Mouse (Mus musculus) liver, embryonic 16.5 days (tissue): ENCODE results near the gene Olfr611. TPM values are rescaled to one million over a fixed set of nuclear protein-coding genes. Genes with fewer than 3 reads are reported as not detected.
"Not testable (repeated sequence)": the region's sequence is repeated elsewhere in the genome, so short reads cannot be mapped to it uniquely, and the experiment has no call there.

Experiments used
- ATAC-seq: fragments of 200-750 bp; cut with Nextera tagmentation; 2 replicates; pipeline ENCODE4 v1.8.0; 2017; ENCODE audit warnings: low read depth, mild to moderate bottlenecking, moderate number of reproducible peaks, moderate library complexity
- H3K27ac ChIP-seq: fragments of 300-500 bp; sonication (generic); 2 replicates; pipeline ENCODE4 v1.5.1; 2014; ENCODE audit warnings: mild to moderate bottlenecking, low read length
- H3K27me3 ChIP-seq: fragments of 300-500 bp; sonication (generic); 2 replicates; pipeline ENCODE4 v1.6.1; 2014; ENCODE audit warnings: low read depth, low read length, mixed read lengths; ENCODE audit not compliant: control insufficient read depth, insufficient read depth
- H3K36me3 ChIP-seq: fragments of 300-500 bp; sonication (generic); 2 replicates; pipeline ENCODE4 v1.6.1; 2014; ENCODE audit warnings: mild to moderate bottlenecking; ENCODE audit not compliant: control insufficient read depth, insufficient read depth
- H3K4me1 ChIP-seq: fragments of 300-500 bp; sonication (generic); 2 replicates; pipeline ENCODE4 v1.6.1; 2014; ENCODE audit warnings: low read depth, low read length, mixed read lengths; ENCODE audit not compliant: control insufficient read depth
- H3K4me2 ChIP-seq: fragments of 300-500 bp; sonication (generic); 2 replicates; pipeline ENCODE4 v1.6.1; 2014; ENCODE audit warnings: low read depth, low read length, mixed read lengths
- H3K4me3 ChIP-seq: fragments of 300-500 bp; sonication (generic); 2 replicates; pipeline ENCODE4 v1.5.1; 2014; ENCODE audit warnings: low read depth, mild to moderate bottlenecking, low read length
- H3K9ac ChIP-seq: fragments of 300-500 bp; sonication (generic); 2 replicates; pipeline ENCODE4 v1.6.1; 2014; ENCODE audit warnings: low read depth, low read length
- H3K9me3 ChIP-seq: fragments of 300-500 bp; sonication (generic); replicated peaks from 2 replicates; pipeline ENCODE4 v1.6.1; 2016; ENCODE audit warnings: low read length; ENCODE audit not compliant: control insufficient read depth
- WGBS: fragments of 180-500 bp; shearing (Covaris S2); extraction: QIAGEN DNeasy Blood & Tissue Kit; methylation state at CpG from one replicate; pipeline ENCODE4 v1.1.7; 2014; ENCODE audit not compliant: insufficient replicate concordance; 5-methylcytosine and 5-hydroxymethylcytosine counted together
- polyA plus RNA-seq: library from polyadenylated mRNA; unstranded; fragments of >200 nt; fragmentation: Nextera tagmentation; extraction: Ambion mirVana; gene quantifications from 2 replicates; pipeline ENCODE4 v1.2.1, GENCODE M21; 2015

Gene Olfr611
- polyA plus RNA-seq = not detected in 2 replicates

- not testable (repeated sequence) for H3K4me3 ChIP-seq, H3K4me2 ChIP-seq, H3K27me3 ChIP-seq, H3K9me3 ChIP-seq, H3K36me3 ChIP-seq, ATAC-seq, H3K27ac ChIP-seq, H3K9ac ChIP-seq, H3K4me1 ChIP-seq
- WGBS = 38% methylated on average over 1 of the region's 1 CpGs
Observed at GRCm38 (mm10) chr7:103520746-103521145, at the start of gene Olfr611. Gene Olfr611, minus strand, starts transcription at chr7:103520846.

GRCm38 (mm10) chr7:103569043-103569442 lies 48.4 kb upstream of the Olfr611 start, which contains the start of gene Olfr616:
Gene Olfr616, minus strand, starts transcription at chr7:103569143.
- no peak within 1 kb of the TSS for H3K27ac ChIP-seq
- no peak for ATAC-seq
- no peaks in the 10 kb centered on the region for H3K27me3 ChIP-seq
- no peak within 1 kb of the TSS for H3K4me3 ChIP-seq
- no peaks in the 10 kb centered on the region for H3K36me3 ChIP-seq
- H3K4me1 ChIP-seq = no peaks in the 10 kb centered on the region
- H3K9me3 ChIP-seq = no peaks in the 10 kb centered on the region
- no peak within 1 kb of the TSS for H3K9ac ChIP-seq
- no peak within 1 kb of the TSS for H3K4me2 ChIP-seq
- WGBS = 61% methylated on average over 3 of the region's 3 CpGs

- Histone ChIP-seq H3K4me1 (no peaks in the 10 kb centered on the region), H3K27me3 (no peaks in the 10 kb centered on the region), H3K27ac (no peak within 1 kb of the TSS), H3K4me2 (no peak within 1 kb of the TSS), H3K36me3 (no peaks in the 10 kb centered on the region), H3K9ac (no peak within 1 kb of the TSS), H3K9me3 (no peaks in the 10 kb centered on the region), H3K4me3 (no peak within 1 kb of the TSS)
- 59% methylated on average over 2 of the region's 2 CpGs for WGBS
- ATAC-seq = no peak
Observed at GRCm38 (mm10) chr7:103555779-103556178, 35.1 kb upstream of the Olfr611 start, which contains the start of gene Olfr615. Gene Olfr615, plus strand, starts transcription at chr7:103556079.

GRCm38 (mm10) chr7:103547774-103548173 lies 27.1 kb upstream of the Olfr611 start, which contains the start of gene Olfr613:
Gene Olfr613, plus strand, starts transcription at chr7:103548074.
- no peak within 1 kb of the TSS for H3K27ac ChIP-seq
- WGBS = 41% methylated on average over 2 of the region's 2 CpGs
- no peaks in the 10 kb centered on the region for H3K4me1 ChIP-seq
- H3K27me3 ChIP-seq = no peaks in the 10 kb centered on the region
- no peaks in the 10 kb centered on the region for H3K9me3 ChIP-seq
- no peak within 1 kb of the TSS for H3K9ac ChIP-seq
- no peak within 1 kb of the TSS for H3K4me2 ChIP-seq
- ATAC-seq = no peak
- H3K4me3 ChIP-seq = no peak within 1 kb of the TSS
- no peaks in the 10 kb centered on the region for H3K36me3 ChIP-seq

- H3K4me2 ChIP-seq = not testable (repeated sequence)
Observed at GRCm38 (mm10) chr7:103542617-103543016, 22.0 kb upstream of the Olfr611 start, which contains the start of gene Olfr612. Gene Olfr612, minus strand, starts transcription at chr7:103542717.

GRCm38 (mm10) chr7:103512022-103512421 lies 8.6 kb downstream of the Olfr611 start, which contains the start of gene Olfr610:
Gene Olfr610, minus strand, starts transcription at chr7:103512122.
- no peak within 1 kb of the TSS for H3K4me2 ChIP-seq
- no peak for ATAC-seq
- H3K27me3 ChIP-seq = no peaks in the 10 kb centered on the region
- no peak within 1 kb of the TSS for H3K4me3 ChIP-seq
- H3K4me1 ChIP-seq = no peaks in the 10 kb centered on the region
- no peak within 1 kb of the TSS for H3K27ac ChIP-seq
- no peak within 1 kb of the TSS for H3K9ac ChIP-seq
- H3K36me3 ChIP-seq = no peaks in the 10 kb centered on the region
- WGBS = 61% methylated on average over 2 of the region's 2 CpGs
- H3K9me3 ChIP-seq = no peaks in the 10 kb centered on the region

More at GRCm38 (mm10) chr7:103542617-103543016, 22.0 kb upstream of the Olfr611 start, which contains the start of gene Olfr612:
- H3K9me3 ChIP-seq, H3K27ac ChIP-seq, H3K27me3 ChIP-seq, H3K36me3 ChIP-seq, H3K9ac ChIP-seq, H3K4me3 ChIP-seq, H3K4me1 ChIP-seq, ATAC-seq: not testable (repeated sequence)
- 67% methylated on average over 2 of the region's 2 CpGs for WGBS

GRCm38 (mm10) chr7:103497962-103498361 lies 22.7 kb downstream of the Olfr611 start, which contains the start of gene Olfr609:
Gene Olfr609, minus strand, starts transcription at chr7:103498062.
- Histone ChIP-seq H3K4me2 (no peak within 1 kb of the TSS), H3K9me3 (no peaks in the 10 kb centered on the region), H3K36me3 (no peaks in the 10 kb centered on the region), H3K27ac (no peak within 1 kb of the TSS), H3K27me3 (no peaks in the 10 kb centered on the region), H3K4me1 (no peaks in the 10 kb centered on the region), H3K4me3 (no peak within 1 kb of the TSS), H3K9ac (no peak within 1 kb of the TSS)
- no peak for ATAC-seq
- WGBS = 37% methylated on average over 1 of the region's 1 CpGs

GRCm38 (mm10) chr7:103477106-103477505 lies 43.5 kb downstream of the Olfr611 start:
- 59% methylated on average over 9 of the region's 9 CpGs for WGBS
- H3K4me1 ChIP-seq, H3K27me3 ChIP-seq: not testable (repeated sequence)

GRCm38 (mm10) chr7:103469577-103469976 lies 51.1 kb downstream of the Olfr611 start, which contains the start of gene Olfr608:
Gene Olfr608, plus strand, starts transcription at chr7:103469877.
- Histone ChIP-seq H3K9ac (no peak within 1 kb of the TSS), H3K27ac (no peak within 1 kb of the TSS), H3K9me3 (no peaks in the 10 kb centered on the region), H3K4me1 (no peaks in the 10 kb centered on the region), H3K27me3 (no peaks in the 10 kb centered on the region), H3K36me3 (no peaks in the 10 kb centered on the region), H3K4me3 (no peak within 1 kb of the TSS), H3K4me2 (no peak within 1 kb of the TSS)
- ATAC-seq = no peak

More at GRCm38 (mm10) chr7:103477106-103477505, 43.5 kb downstream of the Olfr611 start:
- H3K27ac ChIP-seq, H3K4me3 ChIP-seq, ATAC-seq, H3K9me3 ChIP-seq, H3K9ac ChIP-seq, H3K4me2 ChIP-seq, H3K36me3 ChIP-seq: not testable (repeated sequence)
